Mouse (Mus musculus) C2C12 (cell line): ENCODE data around the gene Pcdh15.

Experiments used
- CTCF ChIP-seq: IDR thresholded peaks from one replicate; pipeline ENCODE4 v1.5.1; 2011; ENCODE audit not compliant: control insufficient read depth, insufficient read depth, insufficient read length
- MAX ChIP-seq: IDR thresholded peaks from one replicate; pipeline ENCODE4 v1.6.1; 2011; ENCODE audit warnings: mild to moderate bottlenecking, control low read depth
- MYOD1 ChIP-seq: IDR thresholded peaks from one replicate; pipeline ENCODE4 v1.6.1; 2011; ENCODE audit warnings: low read depth; ENCODE audit not compliant: control insufficient read depth, insufficient read length
- MYOG ChIP-seq: IDR thresholded peaks from one replicate; pipeline ENCODE4 v1.6.1; 2011; ENCODE audit not compliant: control insufficient read depth, insufficient read length; ENCODE audit errors: extremely low read depth
- USF1 ChIP-seq: IDR thresholded peaks from one replicate; pipeline ENCODE4 v1.6.1; 2011; ENCODE audit warnings: low read depth, mild to moderate bottlenecking, control low read depth, moderate library complexity

- TF ChIP-seq USF1, result no peak
- TF ChIP-seq CTCF, result no peak
- TF ChIP-seq MAX, result no peak
- TF ChIP-seq MYOG, result no peak
- TF ChIP-seq MYOD1, result no peak
Measured at GRCm38 (mm10) chr10:73931996-73932679, 833.0 kb downstream of the Pcdh15 start.
